Mouse (Mus musculus) neural tube, embryonic 11.5 days (tissue): ENCODE measurements around the gene Srprb. TPM values are rescaled to one million over a fixed set of nuclear protein-coding genes. Genes with fewer than 3 reads are reported as not detected.
A peak's percentile ranks its signal among the peaks of the same experiment; 100 is the strongest.

ENCODE experiments used
- ATAC-seq: fragments of 200-750 bp; cut with Nextera tagmentation; 2 replicates; pipeline ENCODE4 v1.8.0; 2017; ENCODE audit warnings: moderate number of reproducible peaks, mild to moderate bottlenecking, moderate TSS enrichment, moderate library complexity; ENCODE audit not compliant: insufficient read depth, low FRiP score, low TSS enrichment
- DNase-seq: peaks from one replicate; pipeline ENCODE4 v3.0.0-alpha.2; 2015; ENCODE audit warnings: low spot score
- H3K27ac ChIP-seq: fragments of 300-500 bp; sonication (generic); 2 replicates; pipeline ENCODE4 v1.5.1; 2014; ENCODE audit warnings: low read depth, mild to moderate bottlenecking, low read length
- H3K27me3 ChIP-seq: fragments of 300-500 bp; sonication (generic); 2 replicates; pipeline ENCODE4 v1.6.1; 2014; ENCODE audit warnings: mild to moderate bottlenecking, low read length, mixed read lengths; ENCODE audit not compliant: control insufficient read depth, insufficient read depth
- H3K36me3 ChIP-seq: fragments of 300-500 bp; sonication (generic); 2 replicates; pipeline ENCODE4 v1.6.1; 2014; ENCODE audit warnings: mild to moderate bottlenecking, low read length, moderate library complexity, mixed read lengths; ENCODE audit not compliant: control insufficient read depth, insufficient read depth
- H3K4me1 ChIP-seq: fragments of 300-500 bp; sonication (generic); 2 replicates; pipeline ENCODE4 v1.6.1; 2014; ENCODE audit warnings: low read length, mixed read lengths; ENCODE audit not compliant: control insufficient read depth, insufficient read depth
- H3K4me2 ChIP-seq: fragments of 300-500 bp; sonication (generic); 2 replicates; pipeline ENCODE4 v1.6.1; 2014; ENCODE audit warnings: low read depth, mild to moderate bottlenecking, moderate library complexity
- H3K4me3 ChIP-seq: fragments of 300-500 bp; sonication (generic); 2 replicates; pipeline ENCODE4 v1.5.1; 2014; ENCODE audit warnings: low read depth, low read length
- H3K9ac ChIP-seq: fragments of 300-500 bp; sonication (generic); 2 replicates; pipeline ENCODE4 v1.6.1; 2014; ENCODE audit warnings: mild to moderate bottlenecking, low read length
- H3K9me3 ChIP-seq: fragments of 300-500 bp; sonication (generic); 2 replicates; pipeline ENCODE4 v1.6.1; 2016; ENCODE audit warnings: low read length; ENCODE audit not compliant: control insufficient read depth
- WGBS: fragments of 180-500 bp; shearing (Covaris S2); extraction: QIAGEN DNeasy Blood & Tissue Kit; methylation state at CpG from one replicate; pipeline ENCODE4 v1.1.7; 2014; 5-methylcytosine and 5-hydroxymethylcytosine counted together
- polyA plus RNA-seq: library from polyadenylated mRNA; unstranded; fragments of >200 nt; fragmentation: Nextera tagmentation; extraction: Ambion mirVana; gene quantifications from 2 replicates; pipeline ENCODE4 v1.2.1, GENCODE M21; 2014

Srprb gene
- polyA plus RNA-seq, 1 experiment from 2014 or later: 71.8 TPM

- Histone ChIP-seq H3K27me3 (no peaks in the 10 kb centered on the region), H3K27ac (no peak overlapping the region), H3K4me3 (no peak overlapping the region), H3K4me2 (no peak overlapping the region), H3K9me3 (no peaks in the 10 kb centered on the region), H3K9ac (no peak overlapping the region), H3K36me3 (no peaks in the 10 kb centered on the region), H3K4me1 (no peaks in the 10 kb centered on the region)
- 87% methylated on average over 6 of the region's 6 CpGs for WGBS
- DNase-seq (no peak), ATAC-seq (no peak)
Measured at GRCm38 (mm10) chr9:103214281-103214680, 12.3 kb upstream of the Srprb start.

- 79% methylated on average over 2 of the region's 2 CpGs for WGBS
- Histone ChIP-seq H3K9ac (no peak overlapping the region), H3K27me3 (no peaks in the 10 kb centered on the region), H3K9me3 (no peaks in the 10 kb centered on the region), H3K4me2 (no peak overlapping the region), H3K27ac (no peak overlapping the region), H3K36me3 (no peaks in the 10 kb centered on the region), H3K4me3 (no peak overlapping the region), H3K4me1 (no peaks in the 10 kb centered on the region)
- no peak for DNase-seq
- no peak for ATAC-seq
Measured at GRCm38 (mm10) chr9:103213631-103214030, 11.7 kb upstream of the Srprb start.

GRCm38 (mm10) chr9:103212654-103213420, 10.9 kb upstream of the Srprb start:
- ATAC-seq (no peak), DNase-seq (no peak)
- H3K4me3 ChIP-seq: no peak overlapping the region
- H3K9ac ChIP-seq: no peak overlapping the region
- H3K27ac ChIP-seq: no peak overlapping the region
- WGBS: 74% methylated on average over 28 of the region's 28 CpGs
- H3K27me3 ChIP-seq: no peaks in the 10 kb centered on the region
- H3K9me3 ChIP-seq: no peaks in the 10 kb centered on the region
- no peaks in the 10 kb centered on the region for H3K36me3 ChIP-seq
- no peaks in the 10 kb centered on the region for H3K4me1 ChIP-seq
- no peak overlapping the region for H3K4me2 ChIP-seq

- Histone ChIP-seq H3K27ac (no peak overlapping the region), H3K4me2 (no peak overlapping the region), H3K36me3 (no peaks in the 10 kb centered on the region), H3K4me3 (no peak overlapping the region), H3K4me1 (no peaks in the 10 kb centered on the region), H3K9ac (no peak overlapping the region), H3K27me3 (no peaks in the 10 kb centered on the region), H3K9me3 (no peaks in the 10 kb centered on the region)
- WGBS: 45% methylated on average over 6 of the region's 6 CpGs
- ATAC-seq (peak; percentile 95), DNase-seq (peak; percentile 45)
Measured at GRCm38 (mm10) chr9:103208802-103209423, 7.0 kb upstream of the Srprb start.

GRCm38 (mm10) chr9:103207846-103208245, 5.9 kb upstream of the Srprb start:
- peak; percentile 64 for ATAC-seq
- Histone ChIP-seq H3K9me3 (no peaks in the 10 kb centered on the region), H3K27me3 (no peaks in the 10 kb centered on the region), H3K36me3 (no peaks in the 10 kb centered on the region), H3K4me1 (no peaks in the 10 kb centered on the region), H3K27ac (no peak overlapping the region), H3K4me2 (peak overlapping the region; percentile 21; the same call in 1 of the 2 replicates), H3K4me3 (no peak overlapping the region), H3K9ac (no peak overlapping the region)
- peak; percentile 77 for DNase-seq
- WGBS: 10% methylated on average over 16 of the region's 16 CpGs

- H3K9me3 ChIP-seq: no peaks in the 10 kb centered on the region
- no peaks in the 10 kb centered on the region for H3K36me3 ChIP-seq
- H3K4me1 ChIP-seq: no peaks in the 10 kb centered on the region; the same call in 1 of the 2 replicates
- no peak overlapping the region for H3K27ac ChIP-seq
- no peak overlapping the region for H3K9ac ChIP-seq
- 87% methylated on average over 5 of the region's 5 CpGs for WGBS
- no peak for ATAC-seq
- DNase-seq: no peak
- no peaks in the 10 kb centered on the region for H3K27me3 ChIP-seq
- H3K4me2 ChIP-seq: no peak overlapping the region
- H3K4me3 ChIP-seq: no peak overlapping the region
Measured at GRCm38 (mm10) chr9:103205786-103206185, 3.8 kb upstream of the Srprb start.

- no peaks in the 10 kb centered on the region for H3K9me3 ChIP-seq
- H3K4me3 ChIP-seq: no peak overlapping the region
- ATAC-seq (no peak), DNase-seq (no peak)
- H3K4me1 ChIP-seq: no peaks in the 10 kb centered on the region
- 86% methylated on average over 4 of the region's 4 CpGs for WGBS
- no peak overlapping the region for H3K4me2 ChIP-seq
- peaks cover 14% of the 10 kb centered on the region for H3K36me3 ChIP-seq
- no peaks in the 10 kb centered on the region for H3K27me3 ChIP-seq
- H3K9ac ChIP-seq: no peak overlapping the region
- H3K27ac ChIP-seq: no peak overlapping the region
Measured at GRCm38 (mm10) chr9:103188416-103188815, 13.5 kb downstream of the Srprb start.

GRCm38 (mm10) chr9:103186747-103187146, 15.2 kb downstream of the Srprb start:
- DNase-seq (no peak), ATAC-seq (no peak)
- H3K27ac ChIP-seq: no peak overlapping the region
- no peak overlapping the region for H3K4me2 ChIP-seq
- H3K4me3 ChIP-seq: no peak overlapping the region
- H3K27me3 ChIP-seq: no peaks in the 10 kb centered on the region
- no peak overlapping the region for H3K9ac ChIP-seq
- H3K4me1 ChIP-seq: no peaks in the 10 kb centered on the region
- peaks cover 12% of the 10 kb centered on the region for H3K36me3 ChIP-seq
- H3K9me3 ChIP-seq: no peaks in the 10 kb centered on the region
- 77% methylated on average over 9 of the region's 9 CpGs for WGBS

- Histone ChIP-seq H3K9me3 (no peaks in the 10 kb centered on the region), H3K36me3 (peaks cover 10% of the 10 kb centered on the region), H3K27ac (no peak overlapping the region), H3K4me3 (no peak overlapping the region), H3K27me3 (no peaks in the 10 kb centered on the region), H3K4me2 (no peak overlapping the region), H3K4me1 (no peaks in the 10 kb centered on the region), H3K9ac (no peak overlapping the region)
- 94% methylated on average over 8 of the region's 8 CpGs for WGBS
- DNase-seq (no peak), ATAC-seq (no peak)
Measured at GRCm38 (mm10) chr9:103185946-103186345, 16.0 kb downstream of the Srprb start.
